Mouse (Mus musculus) retina, postnatal 7 days (tissue): ENCODE data around the gene Myocos.

Experiments
- DNase-seq: peaks from one replicate; pipeline ENCODE4 v3.0.0-alpha.2; 2012; ENCODE audit warnings: low read depth, low spot score

The Myocos gene

DNA sequence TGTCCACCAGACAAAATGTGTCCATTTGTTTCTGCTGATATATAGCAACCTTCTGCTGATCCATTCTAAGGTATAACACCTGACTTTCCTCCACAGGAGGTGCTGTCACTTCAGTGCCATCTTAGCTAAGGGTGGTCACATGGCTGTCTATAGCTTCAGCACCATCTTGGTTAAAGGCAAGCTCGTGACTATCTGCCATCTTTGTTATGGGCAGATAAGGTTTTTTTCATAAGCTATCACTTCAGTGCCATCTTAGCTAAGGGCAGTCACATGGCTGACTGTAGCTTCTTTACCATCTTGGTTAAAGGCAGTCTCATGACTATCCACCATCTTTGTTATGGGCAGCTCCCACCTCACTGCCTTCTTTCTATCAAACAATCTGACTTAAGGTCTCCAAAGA lies 42.5 kb downstream of the Myocos start:
- DNase-seq, result peak; percentile 60

DNA sequence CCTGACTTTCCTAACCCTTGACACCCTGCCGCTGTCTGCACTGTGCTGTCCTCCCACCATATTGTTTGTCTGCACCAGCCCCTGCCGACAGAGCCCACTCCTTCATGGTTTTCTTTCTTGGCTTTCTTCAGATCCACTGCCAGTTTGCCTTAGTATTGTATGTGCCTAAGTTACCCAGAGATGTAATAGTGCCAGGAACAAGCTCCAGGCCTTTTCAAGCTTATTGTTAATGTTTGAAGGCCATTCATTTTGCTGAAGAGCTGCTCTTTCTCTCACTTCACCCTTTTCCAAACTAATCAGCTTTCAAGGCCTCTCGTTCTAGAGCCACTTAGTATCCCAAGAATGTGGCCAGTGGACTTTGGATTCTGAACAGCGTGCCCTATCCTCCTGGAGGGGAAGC lies 46.8 kb downstream of the Myocos start:
- DNase-seq, result no peak

DNA sequence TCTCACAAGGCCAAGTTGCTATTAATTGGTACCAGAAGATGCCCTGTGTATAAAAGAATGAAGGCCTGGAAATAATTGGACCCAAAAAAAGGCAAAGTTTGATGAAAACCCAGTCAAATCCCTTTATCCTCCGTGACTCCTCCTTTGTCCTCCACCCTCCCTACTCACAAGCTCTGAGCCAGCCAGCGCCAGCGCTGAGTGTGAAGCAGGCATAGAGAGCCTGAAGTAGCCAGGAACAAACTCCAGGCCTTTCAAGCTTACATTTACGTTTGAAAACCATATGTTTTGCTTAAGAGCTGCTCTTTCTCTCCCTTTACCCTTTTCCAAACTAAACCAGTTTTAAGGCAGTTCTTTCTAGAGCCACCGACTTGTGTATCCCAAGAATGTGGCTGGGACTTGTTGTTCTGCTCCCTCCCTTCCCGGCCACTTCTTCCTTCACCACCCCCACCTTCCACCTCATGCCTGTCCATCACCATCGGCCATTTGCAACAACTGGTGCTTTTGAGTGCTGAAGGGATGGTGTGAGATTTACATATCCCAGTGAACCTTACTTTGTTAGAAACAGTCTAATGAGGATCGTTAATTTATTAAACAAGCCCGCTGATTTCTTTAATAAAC lies 48.3 kb downstream of the Myocos start:
- no peak for DNase-seq

DNA sequence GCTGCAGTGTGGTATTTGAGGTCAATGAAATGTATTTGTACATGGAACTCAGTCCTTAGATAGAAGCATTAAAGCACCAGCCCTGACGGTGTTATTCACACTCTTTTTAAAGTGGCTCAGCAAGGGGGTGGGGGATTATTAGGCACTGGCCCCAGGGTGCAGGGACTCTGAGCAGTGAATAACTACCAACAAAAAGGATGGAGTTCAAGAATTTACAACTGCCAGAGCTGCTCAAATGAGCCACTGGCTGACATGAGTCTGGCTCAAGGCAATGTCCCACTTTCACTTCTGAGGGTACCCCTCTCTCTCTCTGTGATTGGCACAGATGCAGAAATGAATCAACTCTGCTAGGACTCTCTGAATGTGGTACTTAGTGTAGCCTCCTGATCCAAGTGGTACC lies 49.9 kb downstream of the Myocos start:
- DNase-seq, result no peak

DNA sequence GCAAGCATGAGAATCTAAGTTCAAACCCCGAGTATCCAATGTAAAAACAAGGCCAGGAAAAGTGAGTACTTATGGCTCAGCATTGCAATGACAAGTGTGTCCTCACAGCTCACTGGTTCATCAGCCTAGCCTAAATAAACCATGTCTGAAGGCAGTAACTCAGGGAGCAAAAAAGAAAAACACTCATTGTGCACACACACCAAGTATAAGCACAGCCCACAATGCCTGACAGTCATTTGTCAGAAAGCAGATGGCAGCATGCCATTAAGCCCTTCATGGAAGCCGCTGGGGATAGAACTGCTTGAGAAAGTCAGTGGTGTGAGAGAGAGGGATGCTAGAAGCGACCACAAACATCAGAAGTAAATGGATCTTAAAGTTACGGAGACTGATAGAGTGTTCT lies 56.7 kb downstream of the Myocos start:
- no peak for DNase-seq

DNA sequence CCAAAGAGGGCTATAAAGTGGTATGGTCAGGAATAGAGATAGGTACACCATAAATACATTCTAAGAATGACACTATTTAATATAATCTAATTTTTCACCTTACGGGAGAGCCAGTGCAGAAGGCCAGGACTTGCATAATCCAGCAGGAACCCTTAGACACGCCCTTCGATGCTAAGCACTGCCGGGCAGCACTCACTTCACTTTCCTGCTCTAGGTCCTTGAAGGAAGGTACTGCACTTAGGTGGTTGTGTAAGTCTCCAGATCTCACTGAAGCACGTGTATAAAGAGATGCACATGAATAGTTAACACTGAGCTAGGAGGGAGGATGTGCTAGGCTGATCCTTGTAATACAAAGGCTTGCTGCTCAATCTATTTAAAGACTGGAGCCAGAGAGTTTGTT lies 58.4 kb downstream of the Myocos start:
- DNase-seq, result no peak

DNA sequence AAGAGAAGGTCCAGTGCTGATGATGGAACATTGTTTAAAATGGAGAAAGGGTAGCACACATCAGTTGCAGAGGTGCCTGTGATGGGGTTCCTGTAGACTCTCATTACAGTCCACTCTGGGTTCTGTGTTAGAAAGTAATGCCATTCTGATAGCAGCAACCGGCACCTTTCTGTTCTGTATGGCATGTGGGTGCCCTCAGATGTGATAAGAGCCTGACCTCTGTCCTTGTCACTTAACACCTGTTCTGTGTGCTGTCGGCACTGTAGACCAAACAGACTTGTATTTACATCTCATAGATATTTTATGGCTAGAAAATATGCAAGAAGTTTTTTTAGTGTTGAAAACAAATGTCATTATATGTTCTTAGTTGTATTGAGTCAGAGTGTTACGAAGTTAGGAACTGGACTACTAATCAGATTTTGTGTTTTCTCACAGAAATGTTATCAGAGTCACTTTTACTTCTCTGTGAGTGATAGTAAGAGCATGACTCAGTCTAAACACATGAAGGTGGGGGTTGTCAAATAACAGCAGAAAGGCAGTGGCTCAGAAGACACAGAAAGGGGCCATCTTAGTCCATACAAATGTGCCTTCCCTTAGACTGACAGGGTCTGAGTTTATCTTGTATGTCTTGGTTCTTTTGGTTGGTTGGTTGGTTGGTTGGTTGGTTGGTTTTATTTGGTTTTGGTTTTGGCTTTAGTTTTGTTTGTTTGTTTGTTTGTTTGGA lies 60.5 kb downstream of the Myocos start:
- DNase-seq, result no peak
